Comparison of ENCODE assay signal across 30 mouse cellular contexts in genomic region chr11:100409686-100410085, GRCm38 (mm10). TPM values are rescaled to one million over a fixed set of nuclear protein-coding genes. Genes with fewer than 3 reads are reported as not detected.
DNase-seq lines count a peak whose midpoint lies in the region; ATAC-seq and TF ChIP-seq lines count a peak whose summit lies in the region.
"Had no signal": no experiment of that assay in that cellular context is flagged by ENCODE, and none has a peak within 500 bp of the region (broad histone marks: within the 10 kb centered on the region; RNA-seq: fewer than 3 reads in every experiment).

No protein-coding gene starts in this region.

- 70% methylated on average over 3 of the region's 3 CpGs for WGBS in heart, adult 2 months
- 76% methylated on average over 3 of the region's 3 CpGs for WGBS in embryonic facial prominence, embryonic 15.5 days
- 94% methylated on average over 3 of the region's 3 CpGs for WGBS in kidney, embryonic 16.5 days

- TF ChIP-seq EP300 in heart, adult 2 months (IDR thresholded peaks at IDR 0.05; ENCODE audit: insufficient read depth, low read depth, low read length), result no peak

- H3K4me2 ChIP-seq in embryonic facial prominence, embryonic 15.5 days (replicated peaks), result no peak overlapping the region
- no peak overlapping the region for H3K4me2 ChIP-seq in kidney, embryonic 16.5 days (replicated peaks; ENCODE audit: low read depth, low read length)
- H3K4me2 ChIP-seq: forebrain, embryonic 15.5 days; heart, embryonic 13.5 days; hindbrain, embryonic 15.5 days; limb, embryonic 12.5 days; liver, embryonic 15.5 days; lung, embryonic 14.5 days; midbrain, embryonic 11.5 days had no signal

- no peaks in the 10 kb centered on the region for H3K9me3 ChIP-seq in embryonic facial prominence, embryonic 15.5 days (replicated peaks)
- no peaks in the 10 kb centered on the region for H3K9me3 ChIP-seq in kidney, embryonic 16.5 days (ENCODE audit: low read length)
- H3K9me3 ChIP-seq: forebrain, embryonic 10.5 days; forebrain, embryonic 15.5 days; heart, embryonic 13.5 days; hindbrain, embryonic 10.5 days; hindbrain, embryonic 15.5 days; limb, embryonic 12.5 days; liver, embryonic 15.5 days had no signal

- H3K9ac ChIP-seq in heart, adult 2 months (ENCODE audit: low read depth, low read length), result no peak overlapping the region
- H3K9ac ChIP-seq in embryonic facial prominence, embryonic 15.5 days, result no peak overlapping the region
- no peak overlapping the region for H3K9ac ChIP-seq in kidney, embryonic 16.5 days (replicated peaks; ENCODE audit: low read length)
- H3K9ac ChIP-seq: forebrain, embryonic 15.5 days; heart, embryonic 13.5 days; hindbrain, embryonic 15.5 days; limb, embryonic 12.5 days; liver, embryonic 15.5 days; lung, embryonic 14.5 days had no signal

- H3K27ac ChIP-seq in heart, adult 2 months, result no peak overlapping the region
- H3K27ac ChIP-seq in embryonic facial prominence, embryonic 15.5 days (replicated peaks), result peak overlapping the region; percentile 17; the same call in 1 of the 2 replicates
- H3K27ac ChIP-seq in kidney, embryonic 16.5 days (ENCODE audit: low read length), result no peak overlapping the region
- H3K27ac ChIP-seq: forebrain, embryonic 10.5 days; forebrain, embryonic 15.5 days; heart, embryonic 13.5 days; hindbrain, embryonic 10.5 days; hindbrain, embryonic 15.5 days; left cerebral cortex, adult 2 months; limb, embryonic 12.5 days; liver, embryonic 15.5 days had no signal

- DNase-seq in cerebellum, adult 11-12 months, result peak; percentile 69
- no peak for DNase-seq in cerebellum, adult 11 months
- peak; percentile 91 for DNase-seq in heart, adult 11 months
- DNase-seq in heart, adult 2 months, result no peak
- peak; percentile 74 for DNase-seq in thymus, postnatal 14 days
- DNase-seq in right cerebral cortex, postnatal 14 days, result no peak
- DNase-seq: adrenal gland, postnatal 10 days; gastrocnemius, postnatal 25 days; heart, adult 18-20 months; heart, postnatal 14 days; kidney, adult 11 months; kidney, postnatal 25 days; lung, embryonic 14.5 days; right cerebral cortex, adult 18-20 months had no signal

- H3K79me2 ChIP-seq in heart, adult 2 months (replicated peaks; ENCODE audit: control insufficient read depth, insufficient read depth, low read length), result no peaks in the 10 kb centered on the region

- no peak for TF ChIP-seq CTCF in heart, adult 2 months (IDR thresholded peaks at IDR 0.05)

- TF ChIP-seq POLR2A in heart, adult 2 months (IDR thresholded peaks at IDR 0.05; ENCODE audit: insufficient read depth, low read depth, low read length), result no peak

- no peaks in the 10 kb centered on the region for H3K36me3 ChIP-seq in heart, adult 2 months (ENCODE audit: control insufficient read depth, insufficient read depth, low read length)
- peaks cover 20% of the 10 kb centered on the region for H3K36me3 ChIP-seq in embryonic facial prominence, embryonic 15.5 days
- H3K36me3 ChIP-seq in kidney, embryonic 16.5 days (ENCODE audit: insufficient read depth, low read length), result peaks cover 21% of the 10 kb centered on the region; the same call in 1 of the 2 replicates
- H3K36me3 ChIP-seq: forebrain, embryonic 15.5 days; G1E; hindbrain, embryonic 15.5 days; liver, embryonic 15.5 days had no signal

- no peak for ATAC-seq in embryonic facial prominence, embryonic 15.5 days (ENCODE audit: insufficient number of reproducible peaks, low FRiP score, low TSS enrichment, low read depth)
- no peak for ATAC-seq in kidney, embryonic 16.5 days (ENCODE audit: low FRiP score, low TSS enrichment)
- ATAC-seq: forebrain, embryonic 15.5 days; inflammation-experienced regulatory T-cells, adult 6 months; Patski had no signal

- intact Hi-C loops in heart, adult 2 months (cut with DNase I), result no loop called here

- H3K27me3 ChIP-seq in heart, adult 2 months (ENCODE audit: control insufficient read depth, insufficient read depth, low read length), result no peaks in the 10 kb centered on the region
- no peaks in the 10 kb centered on the region for H3K27me3 ChIP-seq in embryonic facial prominence, embryonic 15.5 days
- no peaks in the 10 kb centered on the region for H3K27me3 ChIP-seq in kidney, embryonic 16.5 days (ENCODE audit: insufficient read depth, low read length)
- H3K27me3 ChIP-seq: forebrain, embryonic 15.5 days; heart, embryonic 13.5 days; hindbrain, embryonic 15.5 days; limb, embryonic 12.5 days; Patski had no signal

- no peak overlapping the region for H3K4me3 ChIP-seq in heart, adult 2 months
- H3K4me3 ChIP-seq in embryonic facial prominence, embryonic 15.5 days (replicated peaks), result no peak overlapping the region
- H3K4me3 ChIP-seq in kidney, embryonic 16.5 days (ENCODE audit: low read length), result no peak overlapping the region
- H3K4me3 ChIP-seq: forebrain, embryonic 10.5 days; forebrain, embryonic 15.5 days; heart, embryonic 13.5 days; hindbrain, embryonic 10.5 days; hindbrain, embryonic 15.5 days; left cerebral cortex, adult 2 months; limb, embryonic 12.5 days; liver, embryonic 15.5 days had no signal

- H3K4me1 ChIP-seq in heart, adult 2 months (ENCODE audit: control insufficient read depth, insufficient read depth, low read length), result peaks cover 5% of the 10 kb centered on the region; the same call in 1 of the 2 replicates
- H3K4me1 ChIP-seq in embryonic facial prominence, embryonic 15.5 days, result peaks cover 46% of the 10 kb centered on the region
- H3K4me1 ChIP-seq in kidney, embryonic 16.5 days (ENCODE audit: insufficient read depth, low read length), result peaks cover 24% of the 10 kb centered on the region

RNA-seq across cellular contexts. Expression of gene P3h4, which starts 5.0 kb away (rescaled TPM):
- 10 to 100 TPM; 13.4 to 16.8 TPM for total RNA-seq in heart, adult 2 months (2021)
- 29.7 and 35.6 TPM in 2 replicates for polyA plus RNA-seq in heart, adult 2 months (2012; rRNA removed)
- 89.9 and 91.1 TPM in 2 replicates for polyA plus RNA-seq in embryonic facial prominence, embryonic 15.5 days (2015; fragmentation: Nextera tagmentation; extraction: Ambion mirVana)
- polyA plus RNA-seq in kidney, embryonic 16.5 days (2015; fragmentation: Nextera tagmentation; extraction: Ambion mirVana), result 63.1 and 69.1 TPM in 2 replicates
- total RNA-seq: G1E; megakaryocyte, adult 5-6 weeks; neutrophil, adult 5-6 weeks had no signal
- polyA plus RNA-seq: G1E had no signal

RNA-seq across cellular contexts. Expression of gene Fkbp10, which starts 5.8 kb away (rescaled TPM):
- total RNA-seq in heart, adult 2 months (2021), result 1 to 10 TPM; 7.4 to 7.5 TPM
- 24.8 and 35.6 TPM in 2 replicates for polyA plus RNA-seq in heart, adult 2 months (2012; rRNA removed)
- 212 TPM in 2 replicates for polyA plus RNA-seq in embryonic facial prominence, embryonic 15.5 days (2015; fragmentation: Nextera tagmentation; extraction: Ambion mirVana)
- polyA plus RNA-seq in kidney, embryonic 16.5 days (2015; fragmentation: Nextera tagmentation; extraction: Ambion mirVana), result 157 and 159 TPM in 2 replicates
- total RNA-seq: neutrophil, adult 5-6 weeks had no signal
- polyA plus RNA-seq: G1E had no signal

RNA-seq across cellular contexts. Expression of gene Jup, which starts 12.1 kb away (rescaled TPM):
- total RNA-seq in heart, adult 2 months (2021), result 100 to 1,000 TPM; 234 to 237 TPM
- polyA plus RNA-seq in heart, adult 2 months (2012; rRNA removed), result 317 and 318 TPM in 2 replicates
- polyA plus RNA-seq in embryonic facial prominence, embryonic 15.5 days (2015; fragmentation: Nextera tagmentation; extraction: Ambion mirVana), result 232 and 256 TPM in 2 replicates
- 153 and 154 TPM in 2 replicates for polyA plus RNA-seq in kidney, embryonic 16.5 days (2015; fragmentation: Nextera tagmentation; extraction: Ambion mirVana)
- polyA plus RNA-seq: G1E had no signal

RNA-seq across cellular contexts. Expression of gene Nt5c3b, which starts 31.9 kb away (rescaled TPM):
- total RNA-seq in heart, adult 2 months (2021), result 10 to 100 TPM; 23.5 to 24.1 TPM
- polyA plus RNA-seq in heart, adult 2 months (2012; rRNA removed), result 44.0 and 63.3 TPM in 2 replicates
- polyA plus RNA-seq in embryonic facial prominence, embryonic 15.5 days (2015; fragmentation: Nextera tagmentation; extraction: Ambion mirVana), result 134 and 135 TPM in 2 replicates
- 126 and 131 TPM in 2 replicates for polyA plus RNA-seq in kidney, embryonic 16.5 days (2015; fragmentation: Nextera tagmentation; extraction: Ambion mirVana)

RNA-seq across cellular contexts. Expression of gene Klhl10, which starts 32.0 kb away (rescaled TPM):
- total RNA-seq in heart, adult 2 months (2021), result 1 to 10 TPM in 1 of 2 experiments, under 1 TPM in 1; 0.50 to 1.0 TPM
- polyA plus RNA-seq in heart, adult 2 months (2012; rRNA removed), result 0.86 and 1.8 TPM in 2 replicates
- polyA plus RNA-seq in embryonic facial prominence, embryonic 15.5 days (2015; fragmentation: Nextera tagmentation; extraction: Ambion mirVana), result 1.1 and 1.2 TPM in 2 replicates
- polyA plus RNA-seq in kidney, embryonic 16.5 days (2015; fragmentation: Nextera tagmentation; extraction: Ambion mirVana), result 0.40 and 0.44 TPM in 2 replicates
- total RNA-seq: megakaryocyte, adult 5-6 weeks had no signal
- polyA plus RNA-seq: G1E had no signal

Comparison
In these comparisons a context has a peak if more than half of its experiments do, and no peak if none do; other contexts are left out.
1. DNase-seq: peak in cerebellum, adult 11-12 months (single experiment), heart, adult 11 months (single experiment) and thymus, postnatal 14 days (single experiment); none in cerebellum, adult 11 months (single experiment), heart, adult 2 months (0 of 2) and right cerebral cortex, postnatal 14 days (single experiment).